Mouse (Mus musculus) frontal cortex, adult (tissue): Measurements from ENCODE around the gene Erp27.

Source experiments
- ATAC-seq: cut with Nextera tagmentation; 2 replicates; pipeline ENCODE4 v1.9.2; 2017; ENCODE audit warnings: mild to moderate bottlenecking, moderate library complexity, mixed read lengths; ENCODE audit not compliant: low TSS enrichment

Gene Erp27

DNA sequence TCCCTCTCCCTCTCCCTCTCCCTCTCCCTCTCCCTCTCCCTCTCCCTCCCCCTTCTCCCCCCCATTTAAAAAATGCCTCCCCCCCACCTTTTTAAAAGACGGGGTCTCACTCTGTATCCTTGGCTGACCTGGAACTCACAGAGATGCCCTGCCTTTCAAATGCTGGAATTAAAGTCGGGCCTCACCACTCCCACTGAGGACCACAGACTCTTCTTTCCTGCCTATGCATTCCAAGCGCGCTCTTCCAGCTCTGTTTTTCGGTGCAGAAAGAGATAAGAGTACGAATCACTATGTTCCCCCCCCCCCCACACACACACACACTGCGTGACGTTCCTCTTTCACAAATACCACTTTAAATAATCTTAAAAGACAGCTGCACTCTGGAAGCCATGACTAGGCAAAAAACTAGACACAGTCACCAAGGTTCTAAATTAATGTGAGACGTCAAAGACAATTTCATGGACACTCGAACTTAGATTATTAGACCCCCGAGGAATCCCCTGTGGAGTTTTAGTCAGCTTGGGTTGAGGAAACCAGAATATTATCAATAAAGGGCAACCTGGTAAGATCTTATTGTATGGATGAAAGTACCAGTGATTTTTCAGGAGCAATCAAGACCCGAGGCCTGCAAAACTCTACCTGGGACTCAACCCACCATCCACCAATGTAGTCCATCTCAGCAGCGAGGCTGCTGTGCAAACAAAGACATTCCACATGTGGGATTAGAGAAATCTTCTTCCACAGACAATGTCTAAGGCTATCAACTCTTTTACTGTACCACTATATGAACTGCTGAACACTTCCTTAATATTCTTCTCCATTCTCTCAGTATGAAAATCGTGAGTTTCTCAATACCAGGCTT is 17.6 kb upstream of the Erp27 start:
- ATAC-seq = no peak

DNA sequence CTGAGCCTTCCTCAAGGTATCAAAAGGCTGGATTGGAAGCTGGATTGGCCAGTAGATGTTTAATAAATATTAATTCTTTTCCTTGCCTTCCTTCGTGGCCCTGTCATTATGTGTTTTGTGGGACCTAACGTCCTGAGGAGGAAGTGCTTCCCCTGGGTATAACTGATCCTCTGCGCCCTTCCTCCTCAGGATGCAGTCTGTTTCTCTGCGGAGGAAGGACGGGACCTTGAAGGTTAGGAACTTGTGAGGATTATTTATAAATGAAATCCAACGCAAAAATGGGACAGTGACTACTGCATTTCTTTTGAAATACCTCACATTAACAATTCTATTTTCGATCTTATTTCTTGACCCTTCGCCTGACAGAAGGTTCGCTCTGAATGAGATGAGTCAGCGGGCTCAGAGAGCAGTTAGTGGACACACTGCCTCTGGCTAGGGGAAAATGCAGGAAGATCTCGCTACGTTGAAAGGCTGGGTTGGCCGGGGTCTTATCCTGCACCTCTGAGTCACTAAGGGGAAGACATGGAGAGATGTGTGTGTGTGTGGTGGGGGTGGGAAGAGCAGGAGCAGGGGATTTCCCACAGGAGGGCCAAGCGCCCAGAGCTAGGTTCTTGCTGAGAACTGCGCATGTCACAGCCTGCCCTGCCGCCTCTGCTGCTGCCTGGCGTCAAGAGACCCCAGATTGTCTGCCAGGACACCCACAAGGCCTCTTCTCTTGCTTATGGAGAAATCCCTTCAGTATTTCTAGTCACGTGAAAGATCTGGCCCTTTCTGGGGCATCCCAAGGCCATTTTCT is 16.5 kb upstream of the Erp27 start:
- no peak for ATAC-seq

DNA sequence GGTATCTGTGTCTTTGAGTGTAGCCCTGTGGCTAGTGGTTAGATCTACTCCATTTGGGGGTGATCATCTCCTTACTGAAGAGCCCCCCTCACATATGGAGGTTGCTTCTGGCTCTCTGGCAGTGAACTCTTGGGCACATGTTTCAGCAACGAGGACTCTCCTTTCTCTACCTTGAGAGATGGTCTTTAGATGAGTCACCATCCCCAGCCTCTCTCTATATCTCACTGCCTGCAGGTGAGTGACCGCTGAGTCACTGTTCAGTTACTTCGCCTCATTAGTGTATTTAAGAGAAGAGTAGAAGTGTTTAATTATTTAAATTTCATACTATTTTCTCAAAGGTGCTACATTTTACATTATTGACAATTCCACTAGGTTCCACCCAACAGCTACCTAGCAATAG is 15.1 kb upstream of the Erp27 start:
- no peak for ATAC-seq

DNA sequence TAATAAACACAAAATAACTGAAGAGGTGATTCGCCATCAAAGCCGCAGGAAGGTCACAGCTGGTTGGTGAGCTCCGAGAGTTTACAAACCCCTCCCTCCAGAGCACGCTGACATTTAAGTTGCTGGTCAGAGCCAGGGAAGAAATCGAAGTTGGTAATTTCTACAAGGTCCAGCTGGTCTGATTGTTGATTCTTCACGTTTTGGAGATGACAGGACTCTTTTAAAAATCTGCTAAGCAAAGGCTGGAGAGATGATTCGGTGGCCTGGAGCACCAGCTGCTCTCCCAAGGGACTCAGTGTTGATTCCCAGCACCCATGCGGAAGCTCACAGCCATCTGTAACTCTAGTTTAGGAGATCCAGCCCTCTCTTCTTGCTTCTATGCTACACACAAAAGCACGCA is 14.4 kb upstream of the Erp27 start:
- no peak for ATAC-seq

DNA sequence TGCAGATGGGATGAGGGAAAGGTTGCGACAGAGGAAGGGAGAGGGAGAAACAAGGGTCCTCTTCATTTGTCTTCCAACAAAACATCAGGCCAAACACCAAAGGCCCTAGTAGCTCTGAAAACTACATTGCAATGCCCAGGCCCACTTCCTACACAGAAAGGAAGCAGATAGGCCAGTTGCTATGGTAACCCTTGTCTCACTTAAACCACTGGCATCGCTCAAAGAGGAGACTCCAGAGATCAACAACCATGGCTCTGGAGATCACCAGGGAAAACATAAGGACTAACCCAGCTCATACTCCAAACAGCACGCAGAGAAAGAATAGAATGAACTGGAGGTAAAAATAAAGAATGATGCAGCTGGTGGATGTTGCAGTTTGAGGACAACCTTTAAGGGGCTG is 13.3 kb upstream of the Erp27 start:
- ATAC-seq = peak; percentile 41; the same call in 1 of the 2 replicates

DNA sequence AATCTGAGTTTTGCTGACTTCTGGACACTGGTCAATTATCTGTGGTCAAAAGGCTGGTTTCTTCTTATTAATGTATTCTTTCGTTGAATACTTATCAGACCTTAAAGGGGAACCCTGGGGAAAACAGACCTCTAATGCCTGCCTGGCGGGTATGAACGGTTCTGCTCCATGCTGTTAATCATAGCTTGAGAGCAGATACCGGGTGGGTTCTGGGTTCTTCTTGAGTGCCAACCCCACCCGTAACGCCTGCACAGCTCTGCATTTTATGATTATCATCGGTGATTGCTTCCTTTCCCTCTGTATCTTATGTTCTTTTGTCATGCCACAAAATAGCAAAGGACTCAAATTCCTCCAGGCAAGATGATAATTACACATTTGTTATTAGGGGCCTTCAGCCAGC is 12.1 kb upstream of the Erp27 start:
- ATAC-seq = no peak

DNA sequence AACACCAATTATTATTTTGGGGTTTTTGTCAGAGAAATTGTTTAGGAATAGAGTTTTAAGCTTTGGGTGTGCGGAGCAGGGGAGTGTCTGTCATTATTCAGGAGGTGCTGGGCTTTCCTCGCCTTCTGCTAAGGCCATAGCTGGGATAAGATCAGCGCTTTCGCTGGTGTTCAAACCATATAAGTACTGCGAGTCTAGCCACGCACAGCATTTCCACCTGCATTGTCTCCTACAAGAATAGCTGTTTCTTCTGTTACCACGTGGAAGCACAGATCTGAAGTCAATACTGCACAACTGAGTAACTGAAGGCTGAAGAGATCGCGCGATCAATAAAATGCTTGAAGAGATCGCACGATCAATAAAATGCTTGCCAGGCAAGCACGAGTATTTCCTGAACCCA is 9.3 kb upstream of the Erp27 start:
- no peak for ATAC-seq

DNA sequence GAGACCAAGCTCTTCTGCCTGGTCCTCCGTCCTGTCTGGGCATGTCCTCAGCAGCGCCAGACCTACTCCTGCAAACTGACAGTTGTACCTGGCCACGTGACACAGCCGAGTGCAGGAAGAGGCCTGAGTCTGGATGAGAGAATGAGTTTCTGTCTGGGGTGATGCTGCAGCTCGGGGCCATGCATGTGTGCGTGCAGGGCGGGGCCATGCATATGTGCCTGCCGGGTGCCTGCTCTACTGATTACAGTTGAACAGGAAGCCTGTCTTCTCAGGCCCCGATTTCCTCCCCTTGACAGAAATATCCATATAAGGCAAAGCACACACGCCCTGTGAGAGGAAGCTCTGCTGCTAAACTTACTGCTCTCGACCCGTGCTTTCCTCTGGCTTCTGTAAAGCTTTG is 8.7 kb upstream of the Erp27 start:
- peak; percentile 76 for ATAC-seq

DNA sequence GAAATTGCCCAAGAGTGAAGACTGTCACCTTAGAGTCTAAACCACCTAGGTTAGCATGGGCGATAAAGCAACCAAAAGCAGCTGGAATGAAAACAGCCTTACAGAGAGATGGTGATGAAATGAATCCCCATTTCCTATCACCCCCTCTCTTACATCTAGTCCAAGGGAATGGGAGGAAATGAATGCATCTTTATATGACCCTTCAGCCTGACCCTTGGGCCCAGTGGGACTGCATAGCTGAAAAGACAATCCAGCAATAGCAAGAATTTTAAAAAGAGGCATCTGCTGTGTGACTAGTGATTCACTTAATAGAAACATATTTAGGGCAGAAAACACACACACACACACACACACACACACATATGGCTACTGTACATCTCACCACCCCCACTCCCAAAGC is 5.6 kb upstream of the Erp27 start:
- no peak for ATAC-seq

DNA sequence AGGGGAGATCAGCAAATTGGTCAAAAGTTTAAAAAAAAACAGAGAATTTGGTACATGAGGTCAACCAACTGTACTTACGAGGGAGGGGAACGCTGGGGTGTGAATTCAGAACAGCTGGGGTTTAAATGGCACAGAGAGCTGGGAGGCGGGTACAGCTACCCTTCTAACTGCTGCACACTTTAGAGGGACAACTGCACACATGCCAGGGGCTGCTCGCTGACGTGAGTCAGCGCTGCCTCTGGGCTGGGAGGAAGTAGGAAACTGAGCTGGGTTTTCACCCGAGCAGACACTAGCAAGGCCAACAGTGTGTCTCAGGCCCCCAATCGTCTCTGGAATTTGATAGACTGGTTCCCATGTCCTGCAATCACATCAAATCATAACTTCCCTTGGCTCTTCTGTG is 3.1 kb upstream of the Erp27 start:
- ATAC-seq = no peak

DNA sequence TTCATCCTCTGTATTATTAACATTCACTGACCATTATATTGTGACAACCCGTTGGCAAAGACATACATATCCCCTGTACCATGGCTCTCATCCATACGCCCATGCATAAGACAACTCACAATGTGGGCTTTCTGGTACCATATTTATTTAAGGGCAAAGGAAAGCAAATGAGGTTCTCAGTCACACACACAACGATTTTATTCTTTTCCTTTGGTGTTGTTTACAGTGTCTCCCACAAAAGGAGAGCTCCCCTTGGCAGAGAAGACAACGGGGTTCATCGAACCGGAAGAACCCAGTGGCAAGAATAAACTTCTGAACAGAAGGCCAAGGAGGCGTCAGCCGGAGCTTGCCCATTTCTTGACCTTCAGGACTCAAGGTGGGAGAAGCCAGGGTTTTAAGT is 1.6 kb upstream of the Erp27 start, which contains the start of gene Pde6h:
TSS of gene Pde6h (plus strand) at position 301 of the 400 bp plus-strand sequence.
- no peak for ATAC-seq

DNA sequence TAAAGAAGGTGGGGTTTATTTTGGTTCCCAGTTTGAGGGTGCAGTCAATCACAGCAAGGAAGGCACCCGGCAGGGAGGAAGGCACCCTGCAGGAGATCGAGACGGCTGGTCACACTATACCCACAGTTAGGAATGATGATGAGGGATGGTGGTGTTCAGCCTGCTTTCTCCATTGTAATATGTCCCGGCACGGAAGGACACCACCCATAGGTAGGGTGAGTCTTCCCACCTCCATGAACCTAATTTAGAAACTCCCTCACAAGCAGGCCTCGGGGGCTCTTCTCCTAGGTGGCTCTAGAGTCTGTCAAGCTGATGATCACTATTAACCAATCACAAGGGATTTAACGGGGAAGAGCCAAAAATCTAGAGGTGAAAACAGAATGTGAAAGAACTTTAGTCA is 891 bp upstream of the Erp27 start:
- no peak for ATAC-seq

DNA sequence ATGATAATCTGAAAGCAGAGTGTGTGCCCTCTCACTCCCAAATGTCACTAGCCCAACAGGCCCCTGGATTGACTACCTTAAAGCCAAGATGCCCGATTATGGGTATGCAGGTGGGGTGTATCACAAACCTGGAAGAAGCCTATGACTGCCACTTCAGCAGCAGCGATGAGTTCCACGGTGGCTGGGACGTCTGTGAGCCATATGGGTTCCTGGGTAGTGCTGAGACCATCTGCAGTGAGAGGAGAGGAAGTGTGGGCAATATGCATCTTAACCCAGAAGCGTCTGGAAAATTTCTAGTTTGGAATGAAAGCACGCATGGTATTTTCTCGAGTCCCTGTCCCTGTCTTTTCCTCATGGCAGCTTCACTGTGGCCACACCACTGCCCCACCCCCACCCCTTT is 379 bp downstream of the Erp27 start:
- ATAC-seq = peak; percentile 84

DNA sequence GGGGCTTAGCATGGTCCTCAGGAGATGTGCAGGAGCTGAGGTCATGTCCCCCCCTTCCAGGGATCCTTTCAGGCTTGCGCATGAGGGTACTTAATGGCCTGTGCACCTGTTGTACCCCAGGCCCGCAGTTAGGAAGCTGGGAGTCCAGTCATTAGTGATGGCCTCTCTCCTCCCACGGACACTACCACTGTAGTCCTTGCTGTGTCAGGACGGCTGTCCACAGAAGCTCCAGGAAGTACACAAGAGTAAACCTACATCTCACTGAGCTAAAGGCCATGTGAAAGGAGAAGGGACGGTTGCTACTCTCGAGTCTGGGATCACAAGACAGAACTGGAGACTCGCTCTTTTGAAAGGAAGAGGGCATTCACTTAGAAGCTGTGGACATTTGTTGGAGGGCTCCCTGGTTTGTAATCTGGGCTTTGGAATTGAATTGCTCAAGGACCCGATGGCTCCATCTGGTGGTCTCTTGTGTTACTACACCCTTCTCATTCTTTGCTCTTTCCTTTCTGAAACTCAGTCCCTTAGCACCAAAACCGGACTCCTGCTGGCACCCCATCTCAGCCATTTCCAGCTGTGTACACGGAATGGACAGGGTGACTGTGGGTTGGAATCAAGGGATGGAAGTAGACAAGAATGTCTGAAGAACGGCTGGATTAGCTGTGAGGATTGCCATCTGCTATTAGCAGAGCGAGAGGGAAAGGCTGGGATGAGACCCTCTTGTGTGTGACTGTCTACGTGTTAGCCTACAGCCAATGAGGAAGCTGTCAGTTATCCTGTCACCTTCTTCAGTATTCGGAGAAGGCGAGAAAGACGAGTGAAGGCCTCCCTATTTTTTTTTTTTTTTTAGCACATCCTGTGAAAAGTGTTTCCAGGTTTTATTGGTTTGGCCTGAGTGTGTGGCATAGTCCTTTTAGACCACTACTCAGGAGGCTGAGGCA is 1.4 kb downstream of the Erp27 start:
- peak; percentile 90 for ATAC-seq

DNA sequence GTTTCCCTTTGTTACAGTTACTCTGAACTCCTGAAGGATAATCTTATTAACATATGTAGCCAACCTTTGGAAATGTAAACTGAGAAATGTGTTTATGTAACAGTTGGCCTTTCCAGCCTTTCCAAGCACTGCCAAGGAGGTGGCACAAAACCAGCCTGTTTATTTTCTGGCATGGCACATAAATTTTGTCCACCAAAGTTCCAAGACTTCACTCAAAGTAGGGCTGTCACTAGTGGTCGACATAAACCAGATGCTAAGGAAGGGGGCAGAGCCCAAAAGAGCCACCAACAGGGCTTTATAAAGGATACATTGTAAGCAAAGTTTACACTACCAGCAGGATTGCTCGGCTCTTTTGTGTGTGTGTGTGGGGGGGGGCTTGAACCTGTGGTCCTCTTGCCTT is 4.1 kb downstream of the Erp27 start:
- no peak for ATAC-seq

DNA sequence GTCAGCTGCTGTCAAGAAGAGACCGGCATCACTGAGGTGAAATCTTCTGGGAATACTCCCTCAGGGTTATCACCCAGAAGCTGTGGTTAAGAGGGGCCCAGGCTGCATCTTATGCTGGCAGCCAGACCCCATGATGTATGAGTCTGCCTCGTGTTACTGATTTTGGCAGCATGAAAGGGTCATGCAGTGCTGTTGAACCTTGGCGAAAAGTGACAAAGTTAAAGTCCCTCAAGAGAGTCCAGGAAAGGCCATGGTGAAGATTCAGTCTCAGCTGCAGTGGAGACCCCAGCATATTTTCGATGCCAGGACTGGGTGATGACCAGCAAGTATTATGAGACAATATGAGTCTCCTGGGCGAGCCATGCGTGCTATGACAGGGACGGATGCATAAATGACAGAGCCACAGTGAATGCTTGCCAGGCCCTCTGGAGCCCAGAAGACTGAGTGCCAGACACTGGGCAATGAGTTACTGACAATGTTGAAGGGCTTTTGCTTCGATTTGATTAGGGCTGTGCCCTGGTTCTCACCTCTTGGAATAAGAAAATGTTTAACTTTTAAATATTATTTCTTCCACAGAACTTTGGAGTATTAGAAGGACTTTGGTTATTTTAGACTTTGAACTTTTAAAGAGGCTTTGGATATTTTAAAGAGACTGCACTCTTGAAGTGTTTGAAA is 6.1 kb downstream of the Erp27 start:
- ATAC-seq = no peak

DNA sequence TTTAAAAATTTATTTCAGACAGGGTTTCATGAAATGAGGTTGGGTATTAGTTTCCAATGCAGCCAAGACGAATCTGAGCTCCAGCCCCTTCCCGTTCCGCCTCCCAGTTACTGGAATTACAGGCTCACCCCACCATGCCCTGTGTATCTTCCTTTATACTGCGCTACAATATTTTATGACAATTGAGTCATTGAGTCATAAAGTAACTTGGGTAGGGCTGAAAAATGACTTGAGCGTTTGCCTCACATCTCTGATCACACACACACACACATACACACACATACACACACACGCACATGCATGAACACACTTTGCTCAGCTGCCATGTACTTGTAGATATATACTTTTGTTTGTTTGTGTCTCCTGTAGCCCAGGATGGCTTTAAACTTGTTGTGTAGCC is 7.7 kb downstream of the Erp27 start:
- ATAC-seq = no peak

DNA sequence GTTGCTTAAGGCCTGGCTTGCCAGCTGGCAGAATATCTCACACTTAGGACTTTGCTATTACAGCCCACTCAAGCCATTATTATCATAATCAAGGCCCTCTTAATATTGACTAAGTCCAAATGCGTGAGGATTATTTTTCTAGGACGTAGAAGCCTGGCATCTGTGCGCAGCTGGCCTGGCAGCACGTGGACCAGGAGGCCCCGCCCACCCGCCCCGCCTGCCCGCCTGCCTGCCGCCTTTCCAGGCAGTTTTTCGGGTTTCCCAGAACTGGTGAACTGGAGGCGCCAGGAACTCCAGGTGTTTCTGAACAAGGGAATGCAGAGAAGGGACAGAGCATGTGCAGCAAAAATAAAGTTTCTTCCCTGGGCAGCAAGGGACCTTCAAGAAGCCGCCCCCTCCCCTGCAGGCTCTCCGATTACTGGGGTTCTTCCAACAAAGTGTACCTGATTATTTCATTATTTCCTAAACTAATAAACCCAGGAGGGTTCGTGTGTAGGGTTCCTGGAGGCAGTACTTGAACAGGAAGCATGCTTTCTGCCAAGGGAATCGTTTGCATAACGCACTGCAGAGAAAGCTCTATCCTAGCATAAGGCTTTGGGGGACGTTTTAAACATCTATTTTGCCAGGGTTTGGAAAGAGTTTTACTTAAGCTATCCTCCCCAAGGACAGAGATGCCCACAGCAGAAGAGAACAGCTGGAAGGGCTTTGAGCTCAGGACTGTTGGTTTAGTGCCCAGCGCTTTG is 8.4 kb downstream of the Erp27 start:
- ATAC-seq = peak; percentile 55

DNA sequence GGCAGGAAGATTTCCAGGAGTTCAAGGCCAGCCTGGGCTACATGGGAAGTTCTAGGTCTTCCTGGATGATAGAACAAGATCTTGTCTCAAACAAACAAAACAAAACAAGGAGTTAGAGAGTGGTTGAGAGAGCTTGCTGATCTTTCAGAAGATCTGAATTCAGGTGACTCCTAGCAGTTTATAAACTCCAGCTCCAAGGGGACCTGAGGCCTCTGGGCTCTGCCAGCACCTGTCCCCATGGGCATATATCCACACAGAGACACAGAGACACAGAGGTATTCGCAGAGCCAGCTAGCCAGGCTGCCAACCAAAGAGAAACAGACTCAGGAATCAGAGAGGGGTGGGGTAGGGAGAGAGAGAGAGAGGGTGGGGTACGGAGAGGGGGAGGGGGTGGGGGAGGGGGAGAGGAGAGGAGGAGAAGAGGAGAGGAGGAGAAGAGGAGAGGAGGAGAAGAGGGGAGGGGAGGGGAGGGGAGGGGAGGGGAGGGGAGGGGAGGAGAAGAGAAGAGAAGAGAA is 9.2 kb downstream of the Erp27 start:
- ATAC-seq = no peak

DNA sequence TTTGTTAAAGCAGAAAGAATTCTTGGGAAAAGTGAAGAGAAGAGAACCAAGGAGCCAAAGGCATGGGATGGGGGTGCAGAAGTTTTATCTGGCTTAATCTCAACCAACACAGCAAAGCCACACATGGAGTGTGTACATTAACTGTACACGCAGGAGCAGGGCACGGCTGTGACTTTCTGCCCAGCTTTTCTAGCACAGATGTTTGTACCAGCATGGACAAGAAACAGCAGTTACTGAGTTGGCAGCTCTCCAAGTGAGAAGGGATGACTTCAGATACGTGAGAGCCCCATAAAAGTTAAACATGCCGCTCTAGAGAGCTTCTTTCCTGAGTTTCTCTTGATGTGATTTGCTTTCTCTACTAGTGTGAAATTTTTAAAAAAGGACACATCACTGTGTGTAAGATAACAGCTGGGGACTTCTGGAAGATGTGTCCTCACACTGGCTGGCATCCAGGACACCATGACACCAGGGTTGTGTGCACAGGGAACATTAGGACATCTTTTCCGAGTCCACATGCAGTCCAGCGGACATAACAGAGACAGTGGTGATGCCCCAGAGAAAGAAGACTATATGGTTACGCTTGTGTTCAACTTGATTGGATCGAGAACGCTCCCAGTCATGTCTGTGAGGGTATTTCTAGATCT is 11.6 kb downstream of the Erp27 start:
- no peak for ATAC-seq
